Mouse (Mus musculus): ENCODE data around the gene Atg14.

- TF ChIP-seq POLR2A (IDR thresholded peaks at IDR 0.05; ENCODE audit: low read depth, low read length) = no peak
- TF ChIP-seq CTCF (IDR thresholded peaks at IDR 0.05; ENCODE audit: extremely low read depth, insufficient read depth, insufficient read length, insufficient replicate concordance) = no peak
Measured at GRCm38 (mm10) chr14:47525374-47525773, 45.1 kb downstream of the Atg14 start.

All from spleen, adult 2 months (tissue).